Mouse (Mus musculus) adipose tissue, adult 10 weeks (tissue): ENCODE results near the gene Epb41l5. TPM values are rescaled to one million over a fixed set of nuclear protein-coding genes. Genes with fewer than 3 reads are reported as not detected.

Experiments
- polyA plus RNA-seq: library from polyadenylated mRNA; stranded (reverse); fragments of 350-450 nt; fragmentation: Illumina TruSeq; extraction: RNeasy Lipid Tissue Mini Kit (QIAGEN cat#74804); gene quantifications from one replicate; pipeline ENCODE4 v1.2.3, GENCODE M21; 2014; ENCODE audit warnings: low read depth, low replicate concordance

Gene Epb41l5
- polyA plus RNA-seq = 20.8 TPM

GRCm38 (mm10) chr1:119648205-119649111 is at the start of gene Epb41l5:
Gene Epb41l5, minus strand, starts transcription at chr1:119649000.

GRCm38 (mm10) chr1:119525689-119526591 is 122.9 kb downstream of the Epb41l5 start, which contains the start of gene Tmem185b:
Gene Tmem185b, plus strand, starts transcription at chr1:119526160.

GRCm38 (mm10) chr1:119504260-119505062 is 144.3 kb downstream of the Epb41l5 start, which contains the start of gene Ralb:
Gene Ralb, minus strand, starts transcription at chr1:119504794.

Other genes with a start within 250 kb of the Epb41l5 start
- gene Inhbb, start 226.8 kb downstream of the Epb41l5 start, polyA plus RNA-seq = 31.8 TPM
- gene Ralb, start 144.2 kb downstream of the Epb41l5 start, polyA plus RNA-seq = 31.3 TPM
- gene Tmem185b, start 122.8 kb downstream of the Epb41l5 start, polyA plus RNA-seq = 10.2 TPM
- 5.6 TPM for gene Ptpn4, start 188.6 kb upstream of the Epb41l5 start, polyA plus RNA-seq